Mouse (Mus musculus): ENCODE data around the gene Ptpn21. TPM values are rescaled to one million over a fixed set of nuclear protein-coding genes. Genes with fewer than 3 reads are reported as not detected.

Gene Ptpn21
- polyA plus RNA-seq, 1 experiment from 2014 or later: 11.6 TPM

- H3K9me3 ChIP-seq: no peaks in the 10 kb centered on the region
- H3K4me1 ChIP-seq: 0 out of 2 replicates have a peak, but pooled peaks cover 8% of the 10 kb centered on the region
- H3K27ac ChIP-seq: no peak overlapping the region
- no peaks in the 10 kb centered on the region for H3K27me3 ChIP-seq
- peaks cover 1% of the 10 kb centered on the region; the same call in 1 of the 2 replicates for H3K36me3 ChIP-seq
- H3K9ac ChIP-seq: peak overlapping the region; percentile 54
- peak; percentile 88 for ATAC-seq (ENCODE audit: borderline replicate concordance, extremely low read depth, low FRiP score, low TSS enrichment)
- H3K4me3 ChIP-seq: peak overlapping the region; percentile 75
- peak overlapping the region; percentile 59 for H3K4me2 ChIP-seq
- under 1% methylated on average over 16 of the region's 16 CpGs for WGBS
Observed at GRCm38 (mm10) chr12:98628260-98628970, 108.8 kb downstream of the Ptpn21 start.

DNA sequence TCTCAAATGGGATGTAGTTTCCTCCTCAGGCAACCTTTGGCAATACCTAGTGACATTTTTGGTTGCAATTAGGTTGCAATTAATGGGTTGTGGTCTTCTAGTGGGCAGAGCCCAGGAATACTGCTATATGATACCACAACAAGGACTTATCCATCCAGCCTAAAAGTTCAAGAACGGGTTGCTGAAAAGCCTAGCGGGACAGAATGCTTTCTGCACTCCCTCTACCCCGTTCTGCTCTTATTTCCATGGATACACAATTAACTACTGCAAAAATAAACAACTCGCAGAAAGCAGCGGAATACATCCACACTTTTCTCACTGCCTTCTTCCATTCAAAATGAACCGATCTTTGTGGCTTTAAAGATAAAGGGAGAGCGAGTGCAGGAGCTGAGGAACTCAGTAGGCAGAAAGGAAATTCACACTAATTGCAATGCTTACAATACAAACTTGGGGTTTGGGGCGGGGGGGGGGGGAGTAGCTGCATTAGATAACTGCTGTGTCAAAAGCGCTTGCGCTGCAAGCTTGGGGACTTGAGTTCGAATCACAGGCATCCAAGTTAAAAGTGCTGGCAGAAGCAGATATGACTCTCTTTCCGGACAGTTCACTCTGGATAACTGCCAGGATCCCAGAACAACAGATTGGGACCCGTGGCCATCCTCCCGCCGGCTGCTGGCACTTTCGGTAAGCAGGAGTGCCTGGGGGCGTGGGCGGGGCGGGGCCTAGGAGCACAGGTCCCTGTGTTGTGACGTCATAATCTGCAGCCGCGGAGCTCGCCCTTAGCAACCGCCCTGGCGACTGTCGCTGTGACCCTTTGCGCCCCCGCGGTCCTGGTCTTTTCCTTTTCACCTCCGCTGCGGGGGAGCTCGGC is 109.6 kb downstream of the Ptpn21 start, which contains the start of gene Spata7:
Spata7 (plus strand) TSS at position 766 of the 868 bp plus-strand sequence.
- Histone ChIP-seq H3K4me3 (peak within 1 kb of the TSS; percentile 75), H3K9me3 (no peaks in the 10 kb centered on the region), H3K27ac (no peak within 1 kb of the TSS), H3K9ac (peak within 1 kb of the TSS; percentile 54), H3K4me1 (0 out of 2 replicates have a peak, but pooled peaks cover 8% of the 10 kb centered on the region), H3K4me2 (peak within 1 kb of the TSS; percentile 59), H3K36me3 (no peaks in the 10 kb centered on the region), H3K27me3 (no peaks in the 10 kb centered on the region)
- WGBS: 1% methylated on average over 32 of the region's 32 CpGs
- peak; percentile 97 for ATAC-seq (ENCODE audit: borderline replicate concordance, extremely low read depth, low FRiP score, low TSS enrichment)

Other genes starting within 250 kb of the Ptpn21 start
- gene Kcnk10, start 159.1 kb downstream of the Ptpn21 start, polyA plus RNA-seq (2015; fragmentation: Nextera tagmentation; extraction: Ambion mirVana): 0.19 TPM in 1 of 2 replicates, not detected in the other
- gene Spata7, start 109.2 kb downstream of the Ptpn21 start, polyA plus RNA-seq (2015; fragmentation: Nextera tagmentation; extraction: Ambion mirVana): 15.2 and 16.5 TPM in 2 replicates
- gene Zc3h14, start 9.6 kb upstream of the Ptpn21 start, polyA plus RNA-seq (2015; fragmentation: Nextera tagmentation; extraction: Ambion mirVana): 127 and 128 TPM in 2 replicates
- 2.5 and 3.6 TPM in 2 replicates for gene Eml5, start 164.1 kb upstream of the Ptpn21 start, polyA plus RNA-seq (2015; fragmentation: Nextera tagmentation; extraction: Ambion mirVana)
- gene Ttc8, start 183.2 kb upstream of the Ptpn21 start, polyA plus RNA-seq (2015; fragmentation: Nextera tagmentation; extraction: Ambion mirVana): 31.7 and 35.5 TPM in 2 replicates

Data from lung, embryonic 15.5 days (tissue).